32 mouse cellular contexts compared by ENCODE assay signal in genomic region chr1:63261041-63261590, GRCm38 (mm10). TPM values are rescaled to one million over a fixed set of nuclear protein-coding genes. Genes with fewer than 3 reads are reported as not detected.
DNase-seq lines count a peak whose midpoint lies in the region; ATAC-seq and TF ChIP-seq lines count a peak whose summit lies in the region.
"Had no signal": no experiment of that assay in that cellular context is flagged by ENCODE, and none has a peak within 500 bp of the region (broad histone marks: within the 10 kb centered on the region; RNA-seq: fewer than 3 reads in every experiment).

No protein-coding gene starts in this region.

- peaks cover 8% of the 10 kb centered on the region for H3K4me1 ChIP-seq in midbrain, embryonic 10.5 days
- peaks cover 5% of the 10 kb centered on the region for H3K4me1 ChIP-seq in midbrain, embryonic 15.5 days
- peaks cover 8% of the 10 kb centered on the region for H3K4me1 ChIP-seq in embryonic facial prominence, embryonic 10.5 days
- H3K4me1 ChIP-seq in heart, adult 2 months (ENCODE audit: control insufficient read depth, insufficient read depth, low read length) = no peaks in the 10 kb centered on the region
- H3K4me1 ChIP-seq: heart, embryonic 15.5 days; limb, embryonic 13.5 days; liver, embryonic 12.5 days had no signal

- no peaks in the 10 kb centered on the region for H3K9me3 ChIP-seq in midbrain, embryonic 10.5 days (replicated peaks)
- no peaks in the 10 kb centered on the region for H3K9me3 ChIP-seq in midbrain, embryonic 15.5 days
- H3K9me3 ChIP-seq in embryonic facial prominence, embryonic 10.5 days = no peaks in the 10 kb centered on the region
- H3K9me3 ChIP-seq: embryonic facial prominence, embryonic 12.5 days; G1E; heart, embryonic 10.5 days; heart, embryonic 15.5 days; hindbrain, embryonic 12.5 days; limb, embryonic 13.5 days; liver, embryonic 12.5 days had no signal

- no peak for TF ChIP-seq EP300 in heart, adult 2 months (IDR thresholded peaks at IDR 0.05; ENCODE audit: insufficient read depth, low read depth, low read length)

- peak; percentile 50 for DNase-seq in embryo, embryonic 10.5 days (ENCODE audit: low spot score)
- no peak for DNase-seq in embryo, embryonic 10 days (ENCODE audit: low spot score)
- DNase-seq in midbrain, embryonic 10.5 days (ENCODE audit: low spot score) = peak; percentile 44
- peak; percentile 41 for DNase-seq in embryonic facial prominence, embryonic 10.5 days (ENCODE audit: low spot score)
- DNase-seq in retina, postnatal 1 day = peak; percentile 37
- no peak for DNase-seq in heart, adult 2 months
- DNase-seq: adrenal gland, postnatal 10 days; cerebellum, adult 11 months; cerebellum, adult 9-10 months; cerebellum, postnatal 36 days; gastrocnemius, postnatal 14 days; kidney, adult 11 months; kidney, postnatal 14 days; layer of hippocampus, adult 9-11 months; liver, postnatal 0 days; lung, postnatal 10 days had no signal

- peaks cover 100% of the 10 kb centered on the region for H3K27me3 ChIP-seq in midbrain, embryonic 10.5 days (ENCODE audit: low read depth, poor library complexity, severe bottlenecking)
- peaks cover 51% of the 10 kb centered on the region for H3K27me3 ChIP-seq in midbrain, embryonic 15.5 days (replicated peaks)
- peaks cover 98% of the 10 kb centered on the region for H3K27me3 ChIP-seq in embryonic facial prominence, embryonic 10.5 days (replicated peaks; ENCODE audit: low read depth, poor library complexity, severe bottlenecking)
- H3K27me3 ChIP-seq in heart, adult 2 months (ENCODE audit: control insufficient read depth, insufficient read depth, low read length) = peaks cover 11% of the 10 kb centered on the region
- H3K27me3 ChIP-seq: CH12.LX had no signal

- no peak overlapping the region for H3K27ac ChIP-seq in midbrain, embryonic 10.5 days (replicated peaks)
- no peak overlapping the region for H3K27ac ChIP-seq in midbrain, embryonic 15.5 days
- H3K27ac ChIP-seq in embryonic facial prominence, embryonic 10.5 days (replicated peaks) = no peak overlapping the region
- H3K27ac ChIP-seq in heart, adult 2 months = no peak overlapping the region
- H3K27ac ChIP-seq: embryonic facial prominence, embryonic 12.5 days; heart, embryonic 10.5 days; heart, embryonic 15.5 days; hindbrain, embryonic 12.5 days; limb, embryonic 13.5 days; liver, embryonic 12.5 days; macrophage had no signal

- WGBS in midbrain, embryonic 10.5 days = 52% methylated on average over 17 of the region's 17 CpGs
- WGBS in midbrain, embryonic 15.5 days = 57% methylated on average over 17 of the region's 17 CpGs
- WGBS in embryonic facial prominence, embryonic 10.5 days = 49% methylated on average over 17 of the region's 17 CpGs
- 43% methylated on average over 17 of the region's 17 CpGs for WGBS in heart, adult 2 months

- H3K9ac ChIP-seq in midbrain, embryonic 15.5 days = no peak overlapping the region
- no peak overlapping the region for H3K9ac ChIP-seq in heart, adult 2 months (ENCODE audit: low read depth, low read length)
- H3K9ac ChIP-seq: embryonic facial prominence, embryonic 12.5 days; heart, embryonic 15.5 days; hindbrain, embryonic 12.5 days; limb, embryonic 13.5 days; liver, embryonic 12.5 days; liver, postnatal 0 days had no signal

- no peak overlapping the region for H3K4me2 ChIP-seq in midbrain, embryonic 15.5 days
- H3K4me2 ChIP-seq: embryonic facial prominence, embryonic 12.5 days; heart, embryonic 15.5 days; hindbrain, embryonic 12.5 days; limb, embryonic 13.5 days; liver, embryonic 12.5 days had no signal

- H3K4me3 ChIP-seq in midbrain, embryonic 10.5 days = no peak overlapping the region
- H3K4me3 ChIP-seq in midbrain, embryonic 15.5 days = no peak overlapping the region
- H3K4me3 ChIP-seq in embryonic facial prominence, embryonic 10.5 days = no peak overlapping the region
- no peak overlapping the region for H3K4me3 ChIP-seq in heart, adult 2 months
- H3K4me3 ChIP-seq: embryonic facial prominence, embryonic 12.5 days; heart, embryonic 10.5 days; heart, embryonic 15.5 days; hindbrain, embryonic 12.5 days; limb, embryonic 13.5 days; liver, embryonic 12.5 days had no signal

- TF ChIP-seq CTCF in heart, adult 2 months (IDR thresholded peaks at IDR 0.05) = no peak

- no peak for TF ChIP-seq POLR2A in heart, adult 2 months (IDR thresholded peaks at IDR 0.05; ENCODE audit: insufficient read depth, low read depth, low read length)

- no peak for ATAC-seq in midbrain, embryonic 15.5 days (replicated peaks)
- ATAC-seq: forebrain, embryonic 14.5 days; liver, embryonic 12.5 days; liver, postnatal 0 days had no signal

- intact Hi-C loops in heart, adult 2 months (cut with DNase I) = no loop called here

- no peaks in the 10 kb centered on the region for H3K36me3 ChIP-seq in midbrain, embryonic 10.5 days
- H3K36me3 ChIP-seq in midbrain, embryonic 15.5 days (replicated peaks) = no peaks in the 10 kb centered on the region
- no peaks in the 10 kb centered on the region for H3K36me3 ChIP-seq in embryonic facial prominence, embryonic 10.5 days (replicated peaks)
- H3K36me3 ChIP-seq in heart, adult 2 months (ENCODE audit: control insufficient read depth, insufficient read depth, low read length) = no peaks in the 10 kb centered on the region
- H3K36me3 ChIP-seq: embryonic facial prominence, embryonic 12.5 days; G1E; heart, embryonic 10.5 days; heart, embryonic 15.5 days; hindbrain, embryonic 12.5 days; limb, embryonic 13.5 days; liver, embryonic 12.5 days had no signal

- no peaks in the 10 kb centered on the region for H3K79me2 ChIP-seq in heart, adult 2 months (replicated peaks; ENCODE audit: control insufficient read depth, insufficient read depth, low read length)

RNA-seq across cellular contexts. Expression of gene Zdbf2, which starts 11.9 kb away (rescaled TPM):
- polyA plus RNA-seq in midbrain, embryonic 10.5 days (2016; fragmentation: Nextera tagmentation; extraction: Ambion mirVana) = 18.1 and 19.3 TPM in 2 replicates
- 40.9 and 52.5 TPM in 2 replicates for polyA plus RNA-seq in midbrain, embryonic 15.5 days (2015; fragmentation: Nextera tagmentation; extraction: Ambion mirVana)
- polyA plus RNA-seq in embryonic facial prominence, embryonic 10.5 days (2016; fragmentation: Nextera tagmentation; extraction: Ambion mirVana) = 18.8 and 21.0 TPM in 2 replicates
- under 1 TPM; 0.29 to 0.41 TPM for total RNA-seq in heart, adult 2 months (2021)
- 0.04 and 0.23 TPM in 2 replicates for polyA plus RNA-seq in heart, adult 2 months (2012; rRNA removed)
- total RNA-seq: CH12.LX; granulocyte monocyte progenitor cell, adult 5-6 weeks; megakaryocyte-erythroid progenitor cell, adult 5-6 weeks; monocyte, adult 5-6 weeks; neutrophil, adult 5-6 weeks had no signal
- polyA plus RNA-seq: C2C12, G1E, macrophage had no signal

RNA-seq across cellular contexts. Expression of gene Gpr1, which starts 46.8 kb away (rescaled TPM):
- 0.25 and 0.30 TPM in 2 replicates for polyA plus RNA-seq in midbrain, embryonic 10.5 days (2016; fragmentation: Nextera tagmentation; extraction: Ambion mirVana)
- polyA plus RNA-seq in midbrain, embryonic 15.5 days (2015; fragmentation: Nextera tagmentation; extraction: Ambion mirVana) = 0.66 and 1.2 TPM in 2 replicates
- polyA plus RNA-seq in embryonic facial prominence, embryonic 10.5 days (2016; fragmentation: Nextera tagmentation; extraction: Ambion mirVana) = 0.10 and 0.12 TPM in 2 replicates
- total RNA-seq in heart, adult 2 months (2021) = under 1 TPM; 0.16 to 0.50 TPM
- 0.31 and 0.88 TPM in 2 replicates for polyA plus RNA-seq in heart, adult 2 months (2012; rRNA removed)
- total RNA-seq: CH12.LX; granulocyte monocyte progenitor cell, adult 5-6 weeks; megakaryocyte-erythroid progenitor cell, adult 5-6 weeks; monocyte, adult 5-6 weeks; neutrophil, adult 5-6 weeks had no signal
- polyA plus RNA-seq: C2C12; liver, embryonic 12.5 days; macrophage had no signal

Comparison
In these comparisons a context has a peak if more than half of its experiments do, and no peak if none do; other contexts are left out.
1. DNase-seq: peak in embryo, embryonic 10.5 days (single experiment), midbrain, embryonic 10.5 days (single experiment), embryonic facial prominence, embryonic 10.5 days (single experiment) and retina, postnatal 1 day (single experiment); none in embryo, embryonic 10 days (single experiment) and heart, adult 2 months (0 of 2).
2. RNA of gene Zdbf2, which starts 11.9 kb away (polyA plus RNA-seq): 40.9 to 52.5 TPM in midbrain, embryonic 15.5 days, 18.1 to 19.3 TPM in midbrain, embryonic 10.5 days and 18.8 to 21.0 TPM in embryonic facial prominence, embryonic 10.5 days; 0.04 to 0.23 TPM in heart, adult 2 months; every median in the first group is over 10 times any median in the second.